19 mouse cellular contexts compared by ENCODE assay signal in the genomic region with DNA sequence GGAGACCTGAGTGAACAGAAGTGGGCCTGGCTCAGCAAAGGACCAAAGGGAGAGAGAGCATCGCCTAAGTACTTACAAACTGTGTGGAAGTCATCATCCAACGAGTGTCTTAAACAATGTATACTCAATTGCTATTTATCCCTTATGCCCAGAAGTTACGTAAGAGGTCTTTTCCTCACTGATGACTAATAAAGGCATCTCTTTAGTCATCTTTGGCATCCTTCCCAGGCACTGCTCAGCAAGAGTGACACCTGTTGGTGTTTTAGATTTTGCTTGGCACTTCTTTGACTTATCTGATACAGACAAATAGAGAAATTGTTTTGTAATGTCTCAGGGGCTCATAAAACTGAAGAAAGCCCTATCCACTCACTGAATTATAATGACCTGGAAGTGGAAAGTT. TPM values are rescaled to one million over a fixed set of nuclear protein-coding genes. Genes with fewer than 3 reads are reported as not detected.
DNase-seq lines count a peak whose midpoint lies in the region; TF ChIP-seq lines count a peak whose summit lies in the region.
"Had no signal": no experiment of that assay in that cellular context is flagged by ENCODE, and none has a peak within 500 bp of the region (broad histone marks: within the 10 kb centered on the region; RNA-seq: fewer than 3 reads in every experiment).

No protein-coding gene starts in this region.

- H3K79me2 ChIP-seq in liver, adult 2 months (ENCODE audit: control insufficient read depth, insufficient read depth, low read length): no peaks in the 10 kb centered on the region

- no peaks in the 10 kb centered on the region for H3K36me3 ChIP-seq in liver, adult 2 months (ENCODE audit: control insufficient read depth, insufficient read depth, low read length)
- H3K36me3 ChIP-seq: embryonic facial prominence, embryonic 12.5 days; forebrain, embryonic 10.5 days; limb, embryonic 15.5 days; midbrain, embryonic 15.5 days had no signal

- intact Hi-C loops in left cerebral cortex, postnatal 14 days (cut with DNase I): no loop called here

- no peak for TF ChIP-seq POLR2A in liver, adult 2 months (IDR thresholded peaks at IDR 0.05; ENCODE audit: extremely low read depth, insufficient read depth, low read length)
- no peak for TF ChIP-seq POLR2A in brain, embryonic 14.5 days (IDR thresholded peaks at IDR 0.05; ENCODE audit: borderline replicate concordance, extremely low read depth, insufficient read depth, insufficient read length, poor library complexity, severe bottlenecking)

- WGBS in liver, adult 2 months: 45% methylated on average over 3 of the region's 3 CpGs

- H3K9ac ChIP-seq in liver, adult 2 months (ENCODE audit: low read depth, low read length): no peak overlapping the region
- H3K9ac ChIP-seq: embryonic facial prominence, embryonic 12.5 days; limb, embryonic 15.5 days; midbrain, embryonic 15.5 days had no signal

- no peaks in the 10 kb centered on the region for H3K4me1 ChIP-seq in liver, adult 2 months (ENCODE audit: control insufficient read depth, insufficient read depth, low read length)
- H3K4me1 ChIP-seq: embryonic facial prominence, embryonic 12.5 days; limb, embryonic 15.5 days; midbrain, embryonic 15.5 days had no signal

- H3K27ac ChIP-seq in liver, adult 2 months (replicated peaks; ENCODE audit: insufficient read depth, low read depth, low read length): no peak overlapping the region
- H3K27ac ChIP-seq: embryonic facial prominence, embryonic 12.5 days; forebrain, embryonic 10.5 days; limb, embryonic 15.5 days; midbrain, embryonic 15.5 days had no signal

- H3K27me3 ChIP-seq in liver, adult 2 months (ENCODE audit: control insufficient read depth, insufficient read depth, low read length): no peaks in the 10 kb centered on the region
- H3K27me3 ChIP-seq: embryonic facial prominence, embryonic 12.5 days; limb, embryonic 15.5 days; midbrain, embryonic 15.5 days had no signal

- no peak overlapping the region for H3K4me3 ChIP-seq in liver, adult 2 months (ENCODE audit: insufficient read depth, low read depth, low read length)
- H3K4me3 ChIP-seq: embryonic facial prominence, embryonic 12.5 days; forebrain, embryonic 10.5 days; limb, embryonic 15.5 days; midbrain, embryonic 15.5 days had no signal

- DNase-seq in adrenal gland, postnatal 14 days: peak; percentile 7
- no peak for DNase-seq in adrenal gland, postnatal 10 days
- DNase-seq in liver, adult 2 months (ENCODE audit: extremely low read depth, low read depth, low spot score): peak; percentile 45
- DNase-seq in liver (no peak), 416B (ENCODE audit: low read depth) (peak; percentile 82)
- DNase-seq in brain, embryonic 14.5 days (ENCODE audit: low read depth): peak; percentile 15
- no peak for DNase-seq in left cerebral cortex, postnatal 14 days (ENCODE audit: low spot score in 2 of 2)
- DNase-seq in thymus, postnatal 0 days (ENCODE audit: low spot score): no peak
- DNase-seq: cerebellum, adult 11 months; heart, adult 18-20 months; heart, postnatal 4 days; kidney, adult 18-20 months; kidney, postnatal 14 days; spleen, adult 18-20 months; thymus, adult 18-20 months had no signal

- no peak for TF ChIP-seq CTCF in liver, adult 2 months (IDR thresholded peaks at IDR 0.05; ENCODE audit: low read depth, low read length)
- TF ChIP-seq CTCF in brain, embryonic 14.5 days (IDR thresholded peaks at IDR 0.05; ENCODE audit: borderline replicate concordance, extremely low read depth, insufficient read depth, insufficient read length): no peak

RNA-seq across cellular contexts. Expression of gene Cenpw, which starts 59.4 kb away (rescaled TPM):
- 3.3 and 3.6 TPM in 2 replicates for total RNA-seq in adrenal gland, postnatal 14 days (2021)
- total RNA-seq in adrenal gland, postnatal 10 days (2021): 1 to 10 TPM; 3.9 to 6.1 TPM
- 1.7 and 1.9 TPM in 2 replicates for total RNA-seq in liver, adult 2 months (2014; rRNA removed)
- polyA plus RNA-seq in liver, adult 2 months (2012; rRNA removed): 1.0 and 1.1 TPM in 2 replicates
- polyA plus RNA-seq in brain, embryonic 14.5 days (2012; rRNA removed): 9.4 and 13.9 TPM in 2 replicates
- total RNA-seq in left cerebral cortex, postnatal 14 days (2021): 1 to 10 TPM; 2.5 to 2.8 TPM
- polyA plus RNA-seq in thymus, postnatal 0 days (2015; fragmentation: Nextera tagmentation; extraction: Ambion mirVana): 47.3 and 48.4 TPM in 2 replicates

Comparison
In these comparisons a context has a peak if more than half of its experiments do, and no peak if none do; other contexts are left out.
1. DNase-seq: peak in adrenal gland, postnatal 14 days (single experiment), liver, adult 2 months (single experiment), 416B (single experiment) and brain, embryonic 14.5 days (single experiment); none in adrenal gland, postnatal 10 days (single experiment), liver (single experiment), left cerebral cortex, postnatal 14 days (0 of 2) and thymus, postnatal 0 days (single experiment).